Mouse (Mus musculus): Measurements from ENCODE around the gene Dcaf5. TPM values are rescaled to one million over a fixed set of nuclear protein-coding genes. Genes with fewer than 3 reads are reported as not detected.
"Not testable (repeated sequence)": the region's sequence is repeated elsewhere in the genome, so short reads cannot be mapped to it uniquely, and the experiment has no call there.

The Dcaf5 gene
- total and polyA plus RNA-seq, 2 experiments from 2014 or later = 7.9 to 25.0 TPM

- no peaks in the 10 kb centered on the region for H3K9me3 ChIP-seq (replicated peaks; ENCODE audit: control insufficient read depth, low read length)
- no peak overlapping the region for H3K4me2 ChIP-seq (ENCODE audit: low read depth, low read length)
- H3K9ac ChIP-seq (replicated peaks; ENCODE audit: low read depth, low read length) = no peak overlapping the region
- no peak overlapping the region for H3K4me3 ChIP-seq (ENCODE audit: low read depth, low read length)
- no peak overlapping the region for H3K27ac ChIP-seq (ENCODE audit: low read depth)
- no peaks in the 10 kb centered on the region; the same call in 1 of the 2 replicates for H3K4me1 ChIP-seq (ENCODE audit: control insufficient read depth, insufficient read depth)
- no peaks in the 10 kb centered on the region for H3K27me3 ChIP-seq (ENCODE audit: control insufficient read depth, insufficient read depth, low read length)
- H3K36me3 ChIP-seq (replicated peaks; ENCODE audit: control insufficient read depth, insufficient read depth, low read length) = no peaks in the 10 kb centered on the region
- 19% methylated on average over 2 of the region's 2 CpGs for WGBS
- ATAC-seq (ENCODE audit: insufficient read depth, low read depth) = no peak
- no peak for DNase-seq (ENCODE audit: low spot score)
- TF ChIP-seq CTCF (IDR thresholded peaks at IDR 0.05; ENCODE audit: low read depth) = no peak
- no peak for TF ChIP-seq EP300 (IDR thresholded peaks at IDR 0.05; ENCODE audit: low read depth)
Observed at GRCm38 (mm10) chr12:80470206-80470605, 33.8 kb upstream of the Dcaf5 start.

- Histone ChIP-seq H3K9me3 (replicated peaks; ENCODE audit: control insufficient read depth, low read length) (no peaks in the 10 kb centered on the region), H3K27ac (ENCODE audit: low read depth) (peak overlapping the region; percentile 73), H3K4me2 (ENCODE audit: low read depth, low read length) (peak overlapping the region; percentile 81), H3K9ac (replicated peaks; ENCODE audit: low read depth, low read length) (peak overlapping the region; percentile 63), H3K4me3 (ENCODE audit: low read depth, low read length) (peak overlapping the region; percentile 65), H3K27me3 (ENCODE audit: control insufficient read depth, insufficient read depth, low read length) (no peaks in the 10 kb centered on the region), H3K4me1 (ENCODE audit: control insufficient read depth, insufficient read depth) (no peaks in the 10 kb centered on the region), H3K36me3 (replicated peaks; ENCODE audit: control insufficient read depth, insufficient read depth, low read length) (no peaks in the 10 kb centered on the region)
- ATAC-seq (ENCODE audit: insufficient read depth, low read depth) = no peak
- no peak for TF ChIP-seq CTCF (IDR thresholded peaks at IDR 0.05; ENCODE audit: low read depth)
- no peak for TF ChIP-seq EP300 (IDR thresholded peaks at IDR 0.05; ENCODE audit: low read depth)
- DNase-seq (ENCODE audit: low spot score) = no peak
- 8% methylated on average over 17 of the region's 17 CpGs for WGBS
Observed at GRCm38 (mm10) chr12:80463666-80464269, 27.4 kb upstream of the Dcaf5 start.

- TF ChIP-seq CTCF (IDR thresholded peaks at IDR 0.05; ENCODE audit: low read depth) (no peak), EP300 (IDR thresholded peaks at IDR 0.05; ENCODE audit: low read depth) (no peak)
- WGBS = under 1% methylated on average over 42 of the region's 45 CpGs
- peak within 1 kb of the TSS; percentile 65 for H3K4me3 ChIP-seq (ENCODE audit: low read depth, low read length)
- H3K9ac ChIP-seq (replicated peaks; ENCODE audit: low read depth, low read length) = peak within 1 kb of the TSS; percentile 63
- no peaks in the 10 kb centered on the region for H3K36me3 ChIP-seq (replicated peaks; ENCODE audit: control insufficient read depth, insufficient read depth, low read length)
- H3K27me3 ChIP-seq (ENCODE audit: control insufficient read depth, insufficient read depth, low read length) = no peaks in the 10 kb centered on the region
- peak within 1 kb of the TSS; percentile 73 for H3K27ac ChIP-seq (ENCODE audit: low read depth)
- no peaks in the 10 kb centered on the region for H3K4me1 ChIP-seq (ENCODE audit: control insufficient read depth, insufficient read depth)
- no peaks in the 10 kb centered on the region for H3K9me3 ChIP-seq (replicated peaks; ENCODE audit: control insufficient read depth, low read length)
- peak within 1 kb of the TSS; percentile 81 for H3K4me2 ChIP-seq (ENCODE audit: low read depth, low read length)
- peak; percentile 88 for DNase-seq (ENCODE audit: low spot score)
- peak; percentile 98 for ATAC-seq (ENCODE audit: insufficient read depth, low read depth)
Observed at GRCm38 (mm10) chr12:80462942-80463651, 26.7 kb upstream of the Dcaf5 start, which contains the start of gene Exd2. TSS of gene Exd2 (plus strand) at chr12:80463095.

- not testable (repeated sequence) for ATAC-seq (ENCODE audit: insufficient read depth, low read depth); H3K4me1 ChIP-seq (ENCODE audit: control insufficient read depth, insufficient read depth); H3K27me3 ChIP-seq (ENCODE audit: control insufficient read depth, insufficient read depth, low read length); H3K36me3 ChIP-seq (replicated peaks; ENCODE audit: control insufficient read depth, insufficient read depth, low read length); H3K9ac ChIP-seq (replicated peaks; ENCODE audit: low read depth, low read length); H3K9me3 ChIP-seq (replicated peaks; ENCODE audit: control insufficient read depth, low read length); DNase-seq (ENCODE audit: low spot score)
- H3K4me3 ChIP-seq (ENCODE audit: low read depth, low read length) = peak overlapping the region; percentile 65
- peak; percentile 23; the same call in 1 of the 2 replicates for TF ChIP-seq CTCF (IDR thresholded peaks at IDR 0.05; ENCODE audit: low read depth)
- H3K27ac ChIP-seq (ENCODE audit: low read depth) = peak overlapping the region; percentile 73
- peak overlapping the region; percentile 81 for H3K4me2 ChIP-seq (ENCODE audit: low read depth, low read length)
- 6% methylated on average over 10 of the region's 10 CpGs for WGBS
Observed at GRCm38 (mm10) chr12:80462292-80462896, 26.0 kb upstream of the Dcaf5 start.

- Histone ChIP-seq H3K36me3 (replicated peaks; ENCODE audit: control insufficient read depth, insufficient read depth, low read length) (no peaks in the 10 kb centered on the region), H3K9me3 (replicated peaks; ENCODE audit: control insufficient read depth, low read length) (no peaks in the 10 kb centered on the region), H3K9ac (replicated peaks; ENCODE audit: low read depth, low read length) (no peak overlapping the region), H3K4me3 (ENCODE audit: low read depth, low read length) (no peak overlapping the region), H3K27me3 (ENCODE audit: control insufficient read depth, insufficient read depth, low read length) (no peaks in the 10 kb centered on the region), H3K4me2 (ENCODE audit: low read depth, low read length) (no peak overlapping the region), H3K4me1 (ENCODE audit: control insufficient read depth, insufficient read depth) (no peaks in the 10 kb centered on the region), H3K27ac (ENCODE audit: low read depth) (no peak overlapping the region)
- no peak for DNase-seq (ENCODE audit: low spot score)
- TF ChIP-seq EP300 (IDR thresholded peaks at IDR 0.05; ENCODE audit: low read depth) = no peak
- TF ChIP-seq CTCF (IDR thresholded peaks at IDR 0.05; ENCODE audit: low read depth) = no peak
- ATAC-seq (ENCODE audit: insufficient read depth, low read depth) = no peak
- WGBS = 63% methylated on average over 5 of the region's 5 CpGs
Observed at GRCm38 (mm10) chr12:80458033-80458432, 21.6 kb upstream of the Dcaf5 start.
